Mouse (Mus musculus): ENCODE data around the gene Angptl4. TPM values are rescaled to one million over a fixed set of nuclear protein-coding genes. Genes with fewer than 3 reads are reported as not detected.
"Not testable (repeated sequence)": the region's sequence is repeated elsewhere in the genome, so short reads cannot be mapped to it uniquely, and the experiment has no call there.

The Angptl4 gene
- total RNA-seq (2021), result 100 to 1,000 TPM; 156 to 168 TPM
- long read RNA-seq, experiment 1, transcript Angptl4-201 (7 exons, 3,308 nt), result major isoform, 160 of 198 reads
- long read RNA-seq, experiment 1, partial matches to known transcripts, result 35 of 198 reads
- long read RNA-seq, experiment 1, other reads (novel, unspliced or antisense), result 2 of 198 reads
- long read RNA-seq, experiment 2, transcript Angptl4-201 (7 exons, 3,308 nt), result major isoform, 126 of 151 reads
- long read RNA-seq, experiment 2, partial matches to known transcripts, result 10 of 151 reads
- long read RNA-seq, experiment 2, other reads (novel, unspliced or antisense), result 15 of 151 reads

GRCm38 (mm10) chr17:33781124-33781977, at the start of gene Angptl4:
Gene Angptl4 (minus strand): TSS chr17:33781830.
- peak; percentile 90 for DNase-seq

- DNase-seq, result peak; percentile 41
Measured at GRCm38 (mm10) chr17:33829561-33829960, 47.9 kb upstream of the Angptl4 start.

- peak; percentile 88 for DNase-seq
Measured at GRCm38 (mm10) chr17:33828892-33829291, 47.3 kb upstream of the Angptl4 start.

GRCm38 (mm10) chr17:33826850-33827249, 45.2 kb upstream of the Angptl4 start:
- peak; percentile 85 for DNase-seq

- DNase-seq, result peak; percentile 18
Measured at GRCm38 (mm10) chr17:33825462-33825861, 43.8 kb upstream of the Angptl4 start.

- not testable (repeated sequence) for DNase-seq
Measured at GRCm38 (mm10) chr17:33824997-33825330, 43.3 kb upstream of the Angptl4 start.

GRCm38 (mm10) chr17:33824084-33824996, 42.7 kb upstream of the Angptl4 start, which contains the start of the genes Rps28 and Ndufa7:
Gene Rps28 (minus strand): TSS chr17:33824562.
Gene Ndufa7 (plus strand): TSS chr17:33824572.
- peak; percentile 98 for DNase-seq

GRCm38 (mm10) chr17:33823171-33823570, 41.5 kb upstream of the Angptl4 start:
- not testable (repeated sequence) for DNase-seq

DNA sequence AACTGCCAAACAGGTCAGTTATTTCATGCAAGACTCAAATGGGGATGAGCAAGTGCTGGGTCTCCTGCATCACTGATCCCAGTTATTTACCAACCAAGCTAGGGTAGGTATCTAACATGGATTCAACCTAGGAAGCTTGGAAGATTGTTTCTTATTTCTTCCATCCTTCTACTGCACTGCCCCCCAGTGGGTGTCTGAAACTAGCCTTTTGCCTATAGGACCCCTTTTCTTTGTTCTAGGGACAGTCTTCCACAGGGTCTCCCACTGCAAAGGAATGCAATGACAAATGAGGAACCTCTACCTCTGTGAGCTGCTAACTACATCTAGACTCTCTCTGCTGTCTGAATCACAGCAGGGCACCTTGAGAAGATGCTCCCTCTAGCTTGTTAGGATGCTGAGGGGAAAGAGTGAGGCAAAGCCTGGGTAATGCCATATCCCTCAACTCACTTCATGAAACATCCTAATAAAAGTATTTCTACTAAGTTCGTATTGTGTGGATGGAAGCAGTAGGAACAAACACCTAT, 40.9 kb upstream of the Angptl4 start:
- DNase-seq, result no peak

- DNase-seq, result no peak
Measured at GRCm38 (mm10) chr17:33817969-33818643, 36.5 kb upstream of the Angptl4 start.

DNA sequence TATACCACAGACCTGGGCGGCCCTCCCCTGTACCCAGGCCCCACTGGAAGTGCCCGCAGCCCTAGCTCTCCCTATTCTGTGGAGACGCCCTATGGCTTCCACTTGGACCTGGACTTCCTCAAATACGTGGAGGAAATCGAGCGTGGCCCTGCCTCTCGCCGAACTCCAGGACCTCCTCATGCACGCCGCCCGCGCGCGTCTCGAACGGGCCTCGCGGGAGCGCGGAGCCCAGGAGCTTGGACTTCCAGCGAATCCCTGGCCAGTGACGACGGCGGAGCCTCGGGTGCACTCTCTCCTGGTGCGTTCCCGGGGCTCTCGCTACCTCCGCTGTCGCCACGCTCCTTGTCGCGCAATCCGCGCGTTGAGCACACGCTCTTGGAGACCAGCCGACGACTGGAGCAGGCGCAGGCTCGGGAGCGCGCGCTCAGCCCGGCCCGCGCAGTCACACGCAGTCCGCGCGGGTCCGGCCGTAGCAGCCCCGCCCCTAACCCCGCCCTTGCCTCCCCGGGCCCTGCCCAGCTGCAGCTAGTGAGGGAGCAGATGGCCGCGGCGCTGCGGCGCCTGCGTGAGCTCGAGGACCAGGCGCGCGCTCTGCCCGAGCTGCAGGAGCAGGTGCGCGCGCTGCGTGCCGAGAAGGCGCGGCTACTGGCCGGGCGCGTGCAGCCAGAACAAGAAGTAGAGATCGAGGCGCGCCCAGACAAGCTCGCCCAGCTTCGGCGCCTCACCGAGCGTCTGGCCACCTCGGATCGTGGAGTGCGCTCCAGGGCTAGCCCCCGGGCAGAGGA, 35.7 kb upstream of the Angptl4 start:
- DNase-seq, result peak; percentile 94

DNA sequence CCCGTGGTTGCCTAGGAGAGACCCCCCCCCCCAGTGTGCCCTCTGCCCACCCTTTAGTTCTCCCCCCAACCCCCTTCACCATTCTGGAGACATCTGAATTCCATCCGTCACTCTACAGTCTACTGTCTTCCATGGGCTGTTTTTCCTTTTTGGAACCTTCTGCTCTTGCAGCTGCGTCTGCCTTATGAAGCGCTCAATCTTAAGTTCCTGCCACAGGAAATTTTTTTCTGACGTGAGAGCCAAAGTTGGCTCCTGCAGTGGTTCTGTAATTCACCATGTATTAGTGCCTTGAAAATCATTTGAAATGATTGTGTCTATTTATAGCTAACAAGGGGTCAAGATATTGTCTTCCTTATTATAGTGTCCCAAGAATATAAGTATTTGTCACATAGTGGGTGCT, 35.0 kb upstream of the Angptl4 start:
- DNase-seq, result no peak

GRCm38 (mm10) chr17:33815399-33815798, 33.8 kb upstream of the Angptl4 start:
- no peak for DNase-seq

DNA sequence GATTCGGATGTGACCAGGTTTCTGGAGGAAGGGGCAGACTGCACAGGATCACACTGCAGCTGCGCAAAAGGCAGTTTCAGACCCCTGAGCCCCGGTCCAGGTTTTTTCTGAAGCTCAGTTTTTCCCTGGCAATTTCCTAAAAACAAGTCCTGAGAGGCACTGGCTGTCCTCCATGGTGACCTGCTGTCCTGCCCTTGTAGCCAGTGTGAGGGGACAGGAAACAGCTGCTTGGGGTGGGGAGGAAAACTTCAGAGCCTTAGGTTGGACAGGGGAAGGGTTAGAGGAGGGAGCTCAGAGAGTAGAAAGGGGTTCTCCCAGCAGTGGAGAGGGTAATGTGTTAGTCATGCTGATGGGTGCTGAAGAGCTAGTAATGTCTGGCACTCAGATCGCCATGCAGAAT, 31.4 kb upstream of the Angptl4 start:
- DNase-seq, result peak; percentile 51

GRCm38 (mm10) chr17:33812475-33812874, 30.8 kb upstream of the Angptl4 start:
- peak; percentile 25 for DNase-seq

- peak; percentile 33 for DNase-seq
Measured at GRCm38 (mm10) chr17:33811142-33811516, 29.5 kb upstream of the Angptl4 start.

- peak; percentile 97 for DNase-seq
Measured at GRCm38 (mm10) chr17:33810334-33811141, 28.9 kb upstream of the Angptl4 start, which contains the start of gene Kank3. Gene Kank3 (plus strand): TSS chr17:33810519.

GRCm38 (mm10) chr17:33808192-33808591, 26.6 kb upstream of the Angptl4 start:
- peak; percentile 55 for DNase-seq

GRCm38 (mm10) chr17:33807181-33807888, 25.7 kb upstream of the Angptl4 start:
- DNase-seq, result peak; percentile 24
